Mouse (Mus musculus): ENCODE measurements around the gene Map3k19. TPM values are rescaled to one million over a fixed set of nuclear protein-coding genes. Genes with fewer than 3 reads are reported as not detected.
A peak's percentile ranks its signal among the peaks of the same experiment; 100 is the strongest.

The Map3k19 gene
- not detected in 2 replicates for polyA plus RNA-seq (2012; ENCODE audit: insufficient read depth, insufficient read length, missing spikeins)

DNA sequence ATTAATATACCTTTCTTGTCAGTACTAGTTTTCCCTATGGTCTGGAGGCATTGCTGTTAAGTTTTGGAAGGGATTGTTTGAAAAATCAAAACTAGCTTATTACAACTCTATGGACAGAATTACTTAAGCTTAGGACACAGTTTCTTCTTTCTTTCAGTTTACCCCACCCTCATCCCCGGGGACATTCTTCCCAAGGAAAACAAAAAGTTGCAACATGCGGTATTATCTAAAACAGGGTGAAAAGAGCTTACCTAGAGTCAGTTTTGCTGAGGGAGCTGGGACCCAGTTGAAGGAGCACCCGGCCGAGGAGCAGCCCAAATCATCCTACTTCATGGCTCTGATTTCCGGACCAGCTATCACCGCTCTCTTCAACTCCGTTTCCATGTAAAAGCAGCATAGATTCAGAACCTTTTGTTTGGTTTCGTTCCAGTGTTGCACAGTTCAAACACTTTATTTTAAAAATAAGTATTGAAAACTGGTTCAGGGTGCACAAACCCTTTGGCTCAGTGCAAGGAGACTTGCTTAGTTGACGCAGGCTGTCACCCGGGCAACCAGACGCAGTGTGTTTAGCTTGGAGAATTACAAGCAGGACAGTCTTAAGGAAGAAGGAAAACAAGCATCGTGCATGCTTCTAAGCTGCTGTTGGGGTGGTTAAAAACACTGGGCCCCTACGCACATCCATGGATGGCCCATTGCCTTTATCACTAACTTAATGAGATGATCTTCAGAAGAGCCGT, at the start of gene Map3k19:
Gene Map3k19 (minus strand): TSS at position 546 of the 737 bp plus-strand sequence.
- no peak within 1 kb of the TSS for H3K27ac ChIP-seq (replicated peaks; ENCODE audit: low read depth, low read length)

DNA sequence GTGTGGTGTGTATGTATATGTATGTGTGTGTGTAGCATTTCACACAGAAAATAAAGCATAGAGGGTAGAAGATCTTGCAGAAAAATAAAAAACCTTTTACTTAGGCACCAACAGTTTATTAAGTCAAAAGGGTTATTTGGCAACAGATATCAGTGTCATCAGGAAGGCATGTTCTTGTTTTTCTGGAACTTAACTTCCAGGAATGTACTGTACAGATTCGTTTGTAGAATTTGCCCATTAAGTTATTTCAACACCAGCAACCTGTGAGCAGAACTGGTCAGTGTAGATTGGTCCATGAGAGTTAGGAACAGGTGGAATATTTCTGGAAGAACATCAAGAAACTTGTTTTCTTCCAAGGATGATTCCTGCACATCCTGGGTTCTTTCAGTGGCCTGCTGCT, 44.6 kb upstream of the Map3k19 start:
- Histone ChIP-seq H3K4me1 (ENCODE audit: control insufficient read depth, insufficient read depth, insufficient read length, low read length) (no peaks in the 10 kb centered on the region), H3K4me3 (ENCODE audit: insufficient read depth, low read depth, low read length) (no peak overlapping the region), H3K27ac (replicated peaks; ENCODE audit: low read depth, low read length) (no peak overlapping the region)

More for the DNA sequence above, at the start of gene Map3k19:
- Histone ChIP-seq H3K4me3 (ENCODE audit: insufficient read depth, low read depth, low read length) (no peak within 1 kb of the TSS), H3K4me1 (ENCODE audit: control insufficient read depth, insufficient read depth, insufficient read length, low read length) (no peaks in the 10 kb centered on the region)

DNA sequence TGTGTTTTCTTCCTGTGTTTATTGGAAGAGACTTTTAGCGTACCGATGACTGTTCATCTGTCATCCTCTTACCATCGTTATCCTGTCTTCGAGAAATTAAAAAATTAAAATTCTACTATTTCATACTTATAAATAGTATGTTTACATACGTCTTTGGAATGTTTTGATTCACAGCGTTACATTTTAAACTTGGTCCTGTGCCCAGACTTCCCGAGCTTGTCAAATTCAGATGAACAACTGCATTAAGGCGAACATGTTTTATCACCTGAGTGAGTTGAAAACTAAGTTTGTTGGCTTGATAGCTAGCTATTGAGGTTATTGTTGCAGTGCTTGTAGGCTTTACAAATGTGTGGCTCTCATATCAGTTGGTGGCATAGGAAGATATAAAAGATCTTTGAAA, 14.4 kb upstream of the Map3k19 start:
- H3K4me3 ChIP-seq (ENCODE audit: insufficient read depth, low read depth, low read length), result peak overlapping the region; percentile 94
- no peak overlapping the region; the same call in 1 of the 2 replicates for H3K27ac ChIP-seq (replicated peaks; ENCODE audit: low read depth, low read length)

DNA sequence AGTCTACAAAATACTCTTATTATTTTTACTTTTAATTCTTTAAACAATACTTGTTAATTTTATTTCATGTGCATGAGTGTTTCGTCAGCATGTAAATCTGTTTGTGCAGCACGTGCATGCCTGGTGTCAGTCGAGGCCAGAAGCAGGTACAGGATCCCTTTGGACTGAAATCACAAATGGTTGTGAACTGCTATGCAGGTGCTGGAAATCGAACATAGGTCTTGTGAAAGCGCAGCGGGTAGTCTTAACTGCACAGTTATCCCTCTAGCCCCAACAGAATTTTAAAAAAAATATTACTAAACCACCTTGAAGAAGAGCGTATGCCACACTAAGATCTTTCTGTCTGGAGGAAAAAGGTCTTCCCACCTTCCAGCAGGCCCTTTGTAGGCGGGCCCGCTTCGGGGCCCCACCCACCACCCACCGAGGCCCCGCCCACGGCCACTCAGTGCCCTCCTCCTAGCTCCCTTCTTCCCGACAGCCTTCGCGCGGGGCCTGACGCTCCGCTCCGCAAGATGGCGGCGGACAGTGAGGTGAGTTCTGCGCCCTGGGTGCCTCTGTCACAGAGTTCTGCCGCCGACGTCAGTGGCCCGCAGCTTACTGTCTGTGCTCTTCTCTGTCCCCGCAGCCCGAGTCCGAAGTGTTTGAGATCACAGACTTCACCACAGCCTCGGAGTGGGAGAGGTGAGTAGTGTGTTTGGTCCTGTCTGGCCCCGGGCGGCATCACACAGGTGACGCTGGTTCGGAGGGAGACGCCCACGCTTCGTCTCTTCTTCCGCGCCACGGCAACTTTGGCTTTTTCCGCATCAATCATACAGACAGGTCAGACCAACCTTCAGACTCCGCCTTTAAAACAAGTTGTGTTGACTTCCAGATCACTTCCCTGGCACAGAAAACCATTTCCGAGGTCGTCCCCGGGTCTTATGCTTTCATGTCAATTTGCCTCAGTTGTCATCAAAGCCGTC, 13.8 kb upstream of the Map3k19 start, which contains the start of gene Rab3gap1:
Gene Rab3gap1 (plus strand): TSS at position 474 of the 962 bp plus-strand sequence.
- Histone ChIP-seq H3K4me1 (ENCODE audit: control insufficient read depth, insufficient read depth, insufficient read length, low read length) (peaks cover 3% of the 10 kb centered on the region), H3K27ac (replicated peaks; ENCODE audit: low read depth, low read length) (peak within 1 kb of the TSS; percentile 77), H3K4me3 (ENCODE audit: insufficient read depth, low read depth, low read length) (peak within 1 kb of the TSS; percentile 94)

More for the DNA sequence above, 14.4 kb upstream of the Map3k19 start:
- H3K4me1 ChIP-seq (ENCODE audit: control insufficient read depth, insufficient read depth, insufficient read length, low read length), result peaks cover 3% of the 10 kb centered on the region

DNA sequence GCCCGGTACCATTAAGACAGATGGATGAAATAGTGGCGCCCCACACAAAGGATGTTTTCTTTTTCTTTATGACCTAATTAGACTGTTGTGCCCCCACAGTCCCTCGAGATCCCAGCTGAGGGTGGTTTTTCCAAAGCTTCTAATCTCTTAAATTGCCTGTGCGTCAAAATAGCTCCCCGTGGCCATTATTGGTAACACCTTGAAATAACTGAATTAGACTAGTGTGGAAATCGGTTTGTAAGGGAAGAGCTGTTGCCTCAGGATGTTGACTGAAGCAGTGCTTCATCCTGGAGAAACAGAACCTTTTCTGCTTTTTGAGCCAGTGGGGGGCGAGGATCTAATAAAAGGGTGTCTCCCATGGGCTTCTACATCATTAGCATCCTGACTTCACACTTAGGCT, 9.0 kb upstream of the Map3k19 start:
- H3K4me3 ChIP-seq (ENCODE audit: insufficient read depth, low read depth, low read length), result no peak overlapping the region
- H3K4me1 ChIP-seq (ENCODE audit: control insufficient read depth, insufficient read depth, insufficient read length, low read length), result peaks cover 3% of the 10 kb centered on the region
- no peak overlapping the region for H3K27ac ChIP-seq (replicated peaks; ENCODE audit: low read depth, low read length)

DNA sequence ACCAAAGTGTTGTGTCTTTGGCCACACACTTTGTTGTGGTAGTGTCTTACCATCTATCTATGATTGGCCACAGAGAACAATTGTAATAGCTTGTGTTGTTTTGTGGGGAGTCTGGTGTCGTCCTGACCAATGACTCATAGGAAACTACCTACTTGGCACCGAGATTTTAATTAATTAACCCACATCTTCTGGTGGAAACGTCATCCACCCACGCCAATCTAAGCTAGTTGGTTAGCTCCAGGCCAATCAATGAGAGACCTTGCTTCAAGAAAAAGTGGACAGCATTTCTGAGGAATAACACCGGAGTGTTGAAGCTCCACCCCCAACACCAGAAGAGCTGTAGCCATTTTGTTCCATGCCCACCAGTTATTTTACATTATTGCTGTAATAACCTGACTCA, 7.1 kb upstream of the Map3k19 start:
- Histone ChIP-seq H3K27ac (replicated peaks; ENCODE audit: low read depth, low read length) (no peak overlapping the region), H3K4me3 (ENCODE audit: insufficient read depth, low read depth, low read length) (no peak overlapping the region), H3K4me1 (ENCODE audit: control insufficient read depth, insufficient read depth, insufficient read length, low read length) (no peaks in the 10 kb centered on the region)

DNA sequence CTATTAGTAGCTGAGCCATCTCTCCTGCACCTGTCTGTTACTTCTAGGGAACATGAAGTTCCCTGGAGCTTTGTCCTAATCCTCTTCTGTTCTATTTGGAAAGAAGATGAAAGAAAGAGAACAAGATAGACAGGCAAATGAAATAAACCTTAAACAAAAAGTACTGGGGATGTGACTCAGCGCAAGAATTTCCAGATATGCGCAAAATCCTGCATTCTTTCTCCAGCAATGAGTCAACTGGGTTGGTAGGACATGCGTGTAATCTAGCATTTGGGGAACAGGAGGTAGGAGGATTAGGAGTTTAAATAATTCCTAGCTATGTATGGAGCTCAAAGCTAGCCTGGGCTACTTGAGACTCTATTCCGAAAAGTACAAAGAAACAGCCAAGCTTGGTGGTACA, 5.7 kb upstream of the Map3k19 start:
- H3K27ac ChIP-seq (replicated peaks; ENCODE audit: low read depth, low read length), result no peak overlapping the region
- no peaks in the 10 kb centered on the region for H3K4me1 ChIP-seq (ENCODE audit: control insufficient read depth, insufficient read depth, insufficient read length, low read length)
- H3K4me3 ChIP-seq (ENCODE audit: insufficient read depth, low read depth, low read length), result no peak overlapping the region

DNA sequence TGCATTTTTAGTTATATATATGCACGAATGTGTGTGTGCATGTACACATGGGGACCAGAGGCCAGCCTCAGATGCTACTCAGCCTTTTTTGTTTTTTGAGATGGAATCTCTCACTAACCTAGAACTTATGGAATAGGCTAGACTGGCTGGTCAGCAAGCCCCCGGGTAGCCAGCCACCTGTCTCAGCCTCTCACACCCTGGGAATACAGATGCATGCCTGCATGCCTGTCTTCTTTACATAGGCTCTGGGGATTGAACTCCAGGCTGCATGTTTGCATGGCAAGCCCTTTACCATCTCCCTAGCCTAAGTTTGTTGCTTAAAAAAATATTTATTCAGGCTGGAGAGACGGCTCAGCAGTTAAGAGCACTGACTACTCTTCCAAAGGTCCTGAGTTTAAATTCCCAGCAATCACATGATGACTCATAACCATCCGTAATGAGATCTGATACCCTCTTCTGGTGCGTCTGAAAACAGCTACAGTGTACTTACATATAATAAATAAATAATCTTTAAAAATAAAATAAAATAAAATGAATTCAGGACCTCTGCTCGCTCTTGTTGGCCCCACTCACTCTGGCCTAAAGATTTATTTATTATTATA, 5.1 kb upstream of the Map3k19 start:
- Histone ChIP-seq H3K4me1 (ENCODE audit: control insufficient read depth, insufficient read depth, insufficient read length, low read length) (no peaks in the 10 kb centered on the region), H3K27ac (replicated peaks; ENCODE audit: low read depth, low read length) (no peak overlapping the region), H3K4me3 (ENCODE audit: insufficient read depth, low read depth, low read length) (no peak overlapping the region)

DNA sequence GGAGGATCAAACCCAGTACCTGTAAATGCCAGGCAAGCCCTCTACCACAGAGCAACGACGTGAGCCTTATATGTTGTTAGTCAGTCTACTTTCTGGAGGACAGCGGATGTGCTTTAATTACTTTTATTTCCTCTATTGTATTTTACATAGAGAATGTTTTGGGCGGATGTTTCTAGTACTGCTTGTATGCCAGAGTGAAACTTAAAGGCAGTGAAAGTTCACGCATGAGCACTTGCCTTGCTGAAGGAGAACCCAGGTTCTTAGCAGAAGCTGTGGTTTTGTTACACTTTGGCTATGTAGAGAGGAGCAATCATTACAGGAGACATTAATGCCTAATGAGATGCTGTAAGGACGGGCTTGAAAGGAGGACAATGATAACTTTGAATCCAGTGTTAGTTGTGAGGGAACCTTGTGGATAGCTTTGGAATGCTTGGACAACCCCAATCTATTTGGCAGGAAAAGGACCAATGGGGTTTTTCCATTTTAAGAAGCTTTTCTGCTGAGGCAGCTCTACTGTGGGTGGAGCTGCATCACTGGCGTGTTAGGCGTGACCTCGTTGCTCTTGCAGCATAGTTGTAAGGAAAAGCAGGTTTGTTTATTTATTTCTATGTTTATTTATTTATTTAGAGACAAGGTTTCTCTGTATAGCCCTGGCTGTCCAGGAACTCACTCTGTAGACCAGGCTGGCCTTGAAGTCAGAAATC, 4.3 kb upstream of the Map3k19 start:
- H3K4me1 ChIP-seq (ENCODE audit: control insufficient read depth, insufficient read depth, insufficient read length, low read length), result no peaks in the 10 kb centered on the region
- no peak overlapping the region for H3K4me3 ChIP-seq (ENCODE audit: insufficient read depth, low read depth, low read length)
- no peak overlapping the region for H3K27ac ChIP-seq (replicated peaks; ENCODE audit: low read depth, low read length)

DNA sequence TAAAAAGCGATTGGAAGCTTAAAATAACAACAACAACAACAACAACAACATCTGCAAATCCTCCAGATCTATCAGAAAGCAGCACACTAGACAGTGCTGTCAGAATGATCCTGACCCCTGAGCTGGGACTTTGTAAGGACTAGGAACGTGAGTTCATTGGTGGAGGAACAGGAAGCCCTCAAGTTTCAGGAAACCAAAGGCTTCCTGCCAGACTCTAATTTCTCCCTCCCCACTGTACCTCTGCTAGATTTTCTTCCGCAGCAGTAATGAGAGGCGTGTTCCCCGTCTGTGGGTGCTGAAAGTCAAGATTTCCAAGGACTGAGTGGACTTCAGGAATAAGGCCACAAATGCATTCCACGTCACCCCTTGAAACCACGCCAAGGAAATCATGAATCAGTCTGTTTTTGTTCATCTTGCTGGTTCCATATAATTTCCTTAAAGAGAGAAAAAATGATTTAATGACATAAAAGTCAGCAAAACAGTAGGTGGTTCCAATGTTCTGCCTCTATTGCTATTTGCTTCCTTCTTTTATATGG, 4.7 kb downstream of the Map3k19 start:
- H3K4me3 ChIP-seq (ENCODE audit: insufficient read depth, low read depth, low read length), result no peak overlapping the region
- no peak overlapping the region for H3K27ac ChIP-seq (replicated peaks; ENCODE audit: low read depth, low read length)
- H3K4me1 ChIP-seq (ENCODE audit: control insufficient read depth, insufficient read depth, insufficient read length, low read length), result no peaks in the 10 kb centered on the region

DNA sequence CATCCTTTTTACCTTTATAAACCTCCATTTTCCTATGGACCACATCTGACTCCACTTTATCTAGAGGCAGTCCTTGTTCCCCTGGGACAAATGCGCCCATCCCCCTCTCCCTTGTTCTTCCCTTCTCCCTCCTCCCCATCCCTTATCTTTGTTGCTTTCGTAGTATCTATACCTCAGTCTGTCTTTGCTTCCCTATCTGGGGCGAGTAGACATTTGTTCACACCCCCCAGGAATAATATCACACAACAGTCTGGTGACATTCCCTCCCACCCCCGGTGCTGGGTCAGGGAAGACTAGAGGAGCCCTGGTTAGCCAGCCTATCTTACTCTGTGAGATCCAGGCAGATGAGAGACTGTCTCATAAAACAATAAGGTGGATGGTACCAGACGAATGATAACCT, 9.4 kb downstream of the Map3k19 start:
- Histone ChIP-seq H3K27ac (replicated peaks; ENCODE audit: low read depth, low read length) (no peak overlapping the region), H3K4me1 (ENCODE audit: control insufficient read depth, insufficient read depth, insufficient read length, low read length) (no peaks in the 10 kb centered on the region), H3K4me3 (ENCODE audit: insufficient read depth, low read depth, low read length) (no peak overlapping the region)

DNA sequence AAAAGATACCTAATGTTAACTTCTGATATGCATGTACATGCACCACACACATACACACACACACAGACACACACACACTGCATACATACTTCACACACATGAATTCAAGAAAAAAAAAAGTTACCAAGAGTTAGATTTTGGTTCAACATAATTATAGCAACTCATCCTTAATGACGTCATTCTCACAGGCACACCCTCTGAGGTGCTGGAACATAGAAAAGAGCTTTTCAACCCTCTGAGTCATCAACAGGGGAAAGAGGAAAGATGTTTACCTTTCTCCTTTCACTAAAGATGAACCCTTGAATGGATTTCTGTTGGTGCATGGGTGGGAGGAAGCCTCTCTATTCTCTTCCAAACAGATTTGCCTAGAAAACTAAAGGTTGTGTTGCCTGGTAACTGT, 16.2 kb downstream of the Map3k19 start:
- H3K27ac ChIP-seq (replicated peaks; ENCODE audit: low read depth, low read length), result no peak overlapping the region
- H3K4me1 ChIP-seq (ENCODE audit: control insufficient read depth, insufficient read depth, insufficient read length, low read length), result no peaks in the 10 kb centered on the region
- H3K4me3 ChIP-seq (ENCODE audit: insufficient read depth, low read depth, low read length), result no peak overlapping the region

DNA sequence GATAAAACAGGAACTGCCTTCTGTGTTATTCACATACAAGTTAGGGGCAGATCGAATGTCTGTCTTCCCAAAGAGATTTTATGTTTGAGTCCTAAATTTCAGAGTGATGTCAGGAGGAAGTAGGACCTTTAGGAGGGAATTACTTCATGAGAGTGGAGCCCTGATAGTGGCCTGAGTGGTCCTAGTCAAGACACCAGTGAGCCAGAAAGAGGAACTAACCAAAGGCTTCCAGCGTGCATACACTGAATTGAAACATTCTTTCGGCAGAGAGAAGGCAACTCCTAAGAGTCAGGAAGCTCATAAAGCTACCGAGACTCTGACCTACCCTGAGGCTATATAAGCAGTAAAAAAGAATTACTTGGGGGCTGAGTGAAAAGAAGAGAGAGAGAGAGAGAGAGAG, 18.2 kb downstream of the Map3k19 start:
- H3K27ac ChIP-seq (replicated peaks; ENCODE audit: low read depth, low read length), result no peak overlapping the region
- no peak overlapping the region for H3K4me3 ChIP-seq (ENCODE audit: insufficient read depth, low read depth, low read length)
- no peaks in the 10 kb centered on the region for H3K4me1 ChIP-seq (ENCODE audit: control insufficient read depth, insufficient read depth, insufficient read length, low read length)

DNA sequence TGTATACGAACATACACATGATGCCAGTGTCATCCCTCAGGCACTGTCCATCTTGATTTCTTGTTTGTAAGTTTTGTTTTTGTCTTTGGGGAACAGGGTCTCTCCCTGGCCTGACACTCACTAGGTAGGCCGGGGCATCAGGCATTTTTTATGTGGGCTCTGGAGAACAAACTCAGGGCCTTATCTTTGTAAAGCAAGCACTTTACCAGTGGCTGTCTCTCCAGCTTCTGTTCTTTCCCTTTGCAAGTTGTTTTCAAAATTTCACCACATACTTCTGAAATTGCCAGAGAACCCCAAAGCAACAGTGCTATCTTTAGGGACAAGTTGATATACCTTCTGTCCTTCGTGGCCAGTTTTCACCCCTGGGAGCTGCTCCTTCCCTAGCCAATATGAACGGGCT, 20.6 kb downstream of the Map3k19 start:
- Histone ChIP-seq H3K4me1 (ENCODE audit: control insufficient read depth, insufficient read depth, insufficient read length, low read length) (no peaks in the 10 kb centered on the region), H3K27ac (replicated peaks; ENCODE audit: low read depth, low read length) (no peak overlapping the region), H3K4me3 (ENCODE audit: insufficient read depth, low read depth, low read length) (no peak overlapping the region)

Measured in brown adipose tissue, adult 24 weeks (tissue).